Mouse (Mus musculus) testis, adult 2 months (tissue): Measurements from ENCODE around the gene Klhl8.

Experiments used
- CTCF ChIP-seq: fragments of 200-500 bp; IDR thresholded peaks from 2 replicates; pipeline ENCODE4 v1.5.1; 2012; ENCODE audit warnings: low read depth, mild to moderate bottlenecking, inconsistent platforms, low read length, moderate library complexity; ENCODE audit not compliant: control insufficient read depth, insufficient read depth, insufficient replicate concordance
- POLR2A ChIP-seq: fragments of 200-500 bp; IDR thresholded peaks from 2 replicates; pipeline ENCODE4 v1.6.1; 2012; ENCODE audit warnings: low read depth, mild to moderate bottlenecking, inconsistent platforms, low read length, moderate library complexity; ENCODE audit not compliant: control insufficient read depth

GRCm38 (mm10) chr5:103939856-103940255 is 28.8 kb upstream of the Klhl8 start:
- TF ChIP-seq CTCF (no peak), POLR2A (no peak)
